Mouse (Mus musculus) gastrocnemius, postnatal 25 days (tissue): ENCODE results near the gene Zfp1. TPM values are rescaled to one million over a fixed set of nuclear protein-coding genes. Genes with fewer than 3 reads are reported as not detected.

Experiments
- DNase-seq: peaks from one replicate; pipeline ENCODE4 v3.0.0; 2022
- total RNA-seq, 2 experiments: library from RNA; stranded (reverse); gene quantifications; 1 replicate in 1 of 2; 2 replicates in 1 of 2; pipeline ENCODE4 v1.2.3; 2021

Zfp1 gene
- total RNA-seq, 2 experiments from 2014 or later: 5.3 to 6.8 TPM

GRCm38 (mm10) chr8:111678111-111678510 is 34.9 kb downstream of the Zfp1 start:
- DNase-seq: peak; percentile 17

- no peak for DNase-seq
These were observed 35.6 kb downstream of the Zfp1 start for GRCm38 (mm10) chr8:111678848-111679247.

GRCm38 (mm10) chr8:111680423-111681028 is 37.3 kb downstream of the Zfp1 start:
- no peak for DNase-seq

- no peak for DNase-seq
These were observed 38.0 kb downstream of the Zfp1 start for GRCm38 (mm10) chr8:111681153-111681552.

GRCm38 (mm10) chr8:111682521-111682920 is 39.3 kb downstream of the Zfp1 start:
- no peak for DNase-seq

- DNase-seq: no peak
These were observed 43.7 kb downstream of the Zfp1 start for GRCm38 (mm10) chr8:111686881-111687280.

GRCm38 (mm10) chr8:111690960-111691445 is 47.8 kb downstream of the Zfp1 start, which contains the start of gene Ctrb1:
Ctrb1 (minus strand) TSS chr8:111691010.
- no peak for DNase-seq

- DNase-seq: no peak
These were observed 50.1 kb downstream of the Zfp1 start for GRCm38 (mm10) chr8:111693261-111693741.

GRCm38 (mm10) chr8:111695441-111695840 is 52.2 kb downstream of the Zfp1 start:
- no peak for DNase-seq

GRCm38 (mm10) chr8:111697655-111698054 is 54.5 kb downstream of the Zfp1 start:
- no peak for DNase-seq

GRCm38 (mm10) chr8:111699035-111699434 is 55.8 kb downstream of the Zfp1 start:
- no peak for DNase-seq

- DNase-seq: no peak
These were observed 57.0 kb downstream of the Zfp1 start for GRCm38 (mm10) chr8:111700201-111700600.

- no peak for DNase-seq
These were observed 57.5 kb downstream of the Zfp1 start for GRCm38 (mm10) chr8:111700740-111701139.

GRCm38 (mm10) chr8:111701380-111701779 is 58.2 kb downstream of the Zfp1 start:
- no peak for DNase-seq

GRCm38 (mm10) chr8:111704585-111704984 is 61.4 kb downstream of the Zfp1 start:
- no peak for DNase-seq

GRCm38 (mm10) chr8:111705222-111705621 is 62.0 kb downstream of the Zfp1 start:
- no peak for DNase-seq

GRCm38 (mm10) chr8:111705699-111706098 is 62.5 kb downstream of the Zfp1 start:
- no peak for DNase-seq

GRCm38 (mm10) chr8:111708265-111708664 is 65.1 kb downstream of the Zfp1 start:
- no peak for DNase-seq

GRCm38 (mm10) chr8:111709223-111709622 is 66.0 kb downstream of the Zfp1 start:
- no peak for DNase-seq

- DNase-seq: no peak
These were observed 67.7 kb downstream of the Zfp1 start for GRCm38 (mm10) chr8:111710777-111711485.

- no peak for DNase-seq
These were observed 68.9 kb downstream of the Zfp1 start for GRCm38 (mm10) chr8:111712135-111712534.

GRCm38 (mm10) chr8:111712588-111712987 is 69.4 kb downstream of the Zfp1 start:
- DNase-seq: peak; percentile 56

GRCm38 (mm10) chr8:111713291-111713690 is 70.1 kb downstream of the Zfp1 start:
- DNase-seq: no peak

- DNase-seq: no peak
These were observed 70.6 kb downstream of the Zfp1 start for GRCm38 (mm10) chr8:111713817-111714216.
